In the genomic region with DNA sequence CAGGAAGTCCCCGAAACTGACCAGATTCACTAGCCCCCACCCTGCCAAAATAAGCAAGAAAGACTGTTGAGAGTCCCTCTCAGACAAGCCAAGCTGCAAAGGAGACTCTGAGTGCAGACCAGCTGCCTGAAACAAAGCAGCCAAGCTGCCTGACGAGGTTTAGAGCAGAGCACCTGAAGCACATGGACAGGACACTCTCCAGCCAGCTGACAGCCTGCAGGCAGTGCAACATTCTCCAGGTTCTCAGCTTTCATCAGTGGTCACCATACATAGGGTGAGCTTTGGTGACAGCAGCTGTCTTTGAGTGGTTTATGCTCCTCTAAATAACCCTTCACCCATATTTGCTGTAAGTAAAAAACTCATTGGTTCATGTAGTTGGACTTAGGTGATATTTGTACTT, we compare ENCODE assay signal across 29 mouse cellular contexts.
"Had no signal": no experiment of that assay in that cellular context is flagged by ENCODE, and none has a peak within 500 bp of the region (broad histone marks: within the 10 kb centered on the region; RNA-seq: fewer than 3 reads in every experiment).

No protein-coding gene starts in this region.

- H3K27ac ChIP-seq: left cerebral cortex, adult 2 months; limb, embryonic 10.5 days; limb, embryonic 12.5 days; limb, embryonic 13.5 days; limb, embryonic 15.5 days; liver, embryonic 12.5 days; liver, embryonic 13.5 days; liver, embryonic 14.5 days; liver, embryonic 15.5 days; lung, embryonic 15.5 days; macrophage; midbrain, embryonic 10.5 days; midbrain, embryonic 12.5 days; midbrain, embryonic 13.5 days; midbrain, embryonic 15.5 days had no signal

- DNase-seq: left cerebral cortex, postnatal 4 days; liver; liver, embryonic 13.5 days; liver, postnatal 0 days; lung, adult 18-20 months; lung, adult 2 months; lung, embryonic 14.5 days; lung, postnatal 10 days; lung, postnatal 14 days; lung, postnatal 36 days; lung, postnatal 4 days; midbrain, embryonic 14.5 days had no signal

- H3K4me2 ChIP-seq: limb, embryonic 12.5 days; limb, embryonic 13.5 days; limb, embryonic 15.5 days; liver, embryonic 11.5 days; liver, embryonic 12.5 days; liver, embryonic 13.5 days; liver, embryonic 15.5 days; lung, embryonic 14.5 days; lung, embryonic 15.5 days; midbrain, embryonic 11.5 days; midbrain, embryonic 12.5 days; midbrain, embryonic 13.5 days; midbrain, embryonic 15.5 days had no signal

- H3K36me3 ChIP-seq: limb, embryonic 10.5 days; limb, embryonic 12.5 days; limb, embryonic 13.5 days; limb, embryonic 15.5 days; liver, embryonic 12.5 days; liver, embryonic 13.5 days; liver, embryonic 15.5 days; lung, embryonic 15.5 days; midbrain, embryonic 10.5 days; midbrain, embryonic 12.5 days; midbrain, embryonic 13.5 days; midbrain, embryonic 15.5 days had no signal

- H3K4me3 ChIP-seq: left cerebral cortex, adult 2 months; limb, embryonic 10.5 days; limb, embryonic 12.5 days; limb, embryonic 13.5 days; limb, embryonic 15.5 days; liver, embryonic 12.5 days; liver, embryonic 13.5 days; liver, embryonic 15.5 days; lung, embryonic 15.5 days; megakaryocyte, embryonic 14.5 days; midbrain, embryonic 10.5 days; midbrain, embryonic 12.5 days; midbrain, embryonic 13.5 days; midbrain, embryonic 15.5 days had no signal

- H3K27me3 ChIP-seq: liver, embryonic 12.5 days; liver, embryonic 13.5 days; liver, embryonic 15.5 days; lung, embryonic 15.5 days; midbrain, embryonic 15.5 days had no signal
